Mouse (Mus musculus) fibroblast of lung, adult 2 months (primary cell): Measurements from ENCODE around the gene Hephl1.

ENCODE experiments used
- DNase-seq: peaks from one replicate; pipeline ENCODE4 v3.0.0-alpha.2; 2011; ENCODE audit warnings: low read depth

The Hephl1 gene

GRCm38 (mm10) chr9:15060026-15060425 lies 51.9 kb downstream of the Hephl1 start:
- no peak for DNase-seq

- DNase-seq: no peak
These were observed 66.2 kb downstream of the Hephl1 start for GRCm38 (mm10) chr9:15045740-15046139.

- no peak for DNase-seq
These were observed 66.7 kb downstream of the Hephl1 start, which contains the start of gene Panx1 for GRCm38 (mm10) chr9:15045084-15045669. Gene Panx1, minus strand, starts transcription at chr9:15045478.

- DNase-seq: no peak
These were observed 67.4 kb downstream of the Hephl1 start for GRCm38 (mm10) chr9:15044391-15045083.

- no peak for DNase-seq
These were observed 70.4 kb downstream of the Hephl1 start for GRCm38 (mm10) chr9:15041556-15041955.

GRCm38 (mm10) chr9:15039848-15040247 lies 72.1 kb downstream of the Hephl1 start:
- no peak for DNase-seq

GRCm38 (mm10) chr9:15037704-15038103 lies 74.2 kb downstream of the Hephl1 start:
- no peak for DNase-seq

GRCm38 (mm10) chr9:15037237-15037636 lies 74.7 kb downstream of the Hephl1 start:
- no peak for DNase-seq

- no peak for DNase-seq
These were observed 75.1 kb downstream of the Hephl1 start for GRCm38 (mm10) chr9:15036807-15037206.

- DNase-seq: no peak
These were observed 75.5 kb downstream of the Hephl1 start for GRCm38 (mm10) chr9:15036405-15036804.

GRCm38 (mm10) chr9:15035979-15036378 lies 75.9 kb downstream of the Hephl1 start:
- DNase-seq: no peak

GRCm38 (mm10) chr9:15034546-15035273 lies 77.2 kb downstream of the Hephl1 start:
- DNase-seq: no peak

GRCm38 (mm10) chr9:15033568-15034160 lies 78.2 kb downstream of the Hephl1 start:
- no peak for DNase-seq

- no peak for DNase-seq
These were observed 79.1 kb downstream of the Hephl1 start for GRCm38 (mm10) chr9:15032797-15033196.

GRCm38 (mm10) chr9:15030771-15031170 lies 81.1 kb downstream of the Hephl1 start:
- no peak for DNase-seq

GRCm38 (mm10) chr9:15029025-15029727 lies 82.7 kb downstream of the Hephl1 start:
- DNase-seq: no peak

- no peak for DNase-seq
These were observed 84.2 kb downstream of the Hephl1 start for GRCm38 (mm10) chr9:15027725-15028124.

- no peak for DNase-seq
These were observed 88.9 kb downstream of the Hephl1 start for GRCm38 (mm10) chr9:15023049-15023448.

GRCm38 (mm10) chr9:15021156-15021555 lies 90.8 kb downstream of the Hephl1 start:
- DNase-seq: no peak

GRCm38 (mm10) chr9:15020561-15021080 lies 91.3 kb downstream of the Hephl1 start:
- DNase-seq: no peak

GRCm38 (mm10) chr9:15018756-15019131 lies 93.2 kb downstream of the Hephl1 start:
- no peak for DNase-seq
